Mouse (Mus musculus) ES-CJ7 (cell line): Measurements from ENCODE around the gene Aup1.

Experiments used
- DNase-seq: peaks from one replicate; pipeline ENCODE4 v3.0.0; 2011; ENCODE audit warnings: low read depth, low spot score

Gene Aup1

DNA sequence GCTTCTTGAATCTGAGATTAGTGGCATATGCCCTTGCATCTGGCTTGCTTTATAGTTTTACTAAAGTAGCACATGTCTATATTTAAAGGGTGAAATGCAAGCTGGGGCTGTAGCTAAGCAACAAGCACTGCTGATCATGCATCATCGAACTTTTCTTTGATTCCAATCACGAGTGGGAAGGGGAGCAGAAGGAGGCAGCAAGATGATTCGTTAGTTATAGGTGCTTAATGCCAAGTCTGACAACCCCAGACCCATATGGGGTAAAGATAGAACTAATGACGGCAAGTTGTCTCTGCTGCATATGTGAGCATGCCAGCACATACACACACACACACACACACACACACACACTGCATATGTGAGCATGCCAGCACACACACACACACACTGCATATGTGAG, 49.8 kb downstream of the Aup1 start:
- no peak for DNase-seq
